Mouse (Mus musculus) E14TG2a.4 (cell line): Measurements from ENCODE around the gene Wfdc12.

Source experiments
- H3K27me3 ChIP-seq: 2 replicates; pipeline ENCODE4 v1.6.1; 2014; ENCODE audit warnings: low read length, control low read depth; ENCODE audit not compliant: insufficient read depth
- H3K36me3 ChIP-seq: 2 replicates; pipeline ENCODE4 v1.6.1; 2014; ENCODE audit warnings: low read length, control low read depth; ENCODE audit not compliant: insufficient read depth
- H3K4me1 ChIP-seq: replicated peaks from 2 replicates; pipeline ENCODE4 v1.6.1; 2014; ENCODE audit warnings: low read depth, low read length, control low read depth
- H3K4me3 ChIP-seq: replicated peaks from 2 replicates; pipeline ENCODE4 v1.5.1; 2014; ENCODE audit warnings: mild to moderate bottlenecking, low read length
- H3K9me3 ChIP-seq: 2 replicates; pipeline ENCODE4 v1.6.1; 2014; ENCODE audit warnings: low read length, control low read depth
- CTCF ChIP-seq: conservative IDR thresholded peaks from 2 replicates; pipeline ENCODE4 v1.5.1; 2014; ENCODE audit warnings: low read length
- NANOG ChIP-seq: IDR thresholded peaks from 2 replicates; pipeline ENCODE4 v1.6.1; 2014; ENCODE audit warnings: borderline replicate concordance, low read length, mixed read lengths
- POU5F1 ChIP-seq: IDR thresholded peaks from 2 replicates; pipeline ENCODE4 v1.6.1; 2014; ENCODE audit warnings: low read length, borderline replicate concordance

Gene Wfdc12

GRCm38 (mm10) chr2:164150086-164150760 lies 40.2 kb downstream of the Wfdc12 start:
- TF ChIP-seq POU5F1 = no peak
- TF ChIP-seq NANOG = no peak
- TF ChIP-seq CTCF = no peak
- Histone ChIP-seq H3K36me3 (peaks cover 75% of the 10 kb centered on the region), H3K4me1 (peaks cover 33% of the 10 kb centered on the region), H3K4me3 (no peak overlapping the region), H3K9me3 (no peaks in the 10 kb centered on the region), H3K27me3 (no peaks in the 10 kb centered on the region)

- no peaks in the 10 kb centered on the region for H3K27me3 ChIP-seq
- TF ChIP-seq NANOG (no peak), POU5F1 (no peak), CTCF (no peak)
- no peak overlapping the region for H3K4me3 ChIP-seq
- peaks cover 66% of the 10 kb centered on the region for H3K36me3 ChIP-seq
- peaks cover 36% of the 10 kb centered on the region for H3K4me1 ChIP-seq
- H3K9me3 ChIP-seq = no peaks in the 10 kb centered on the region
Measured at GRCm38 (mm10) chr2:164146556-164146955, 43.9 kb downstream of the Wfdc12 start.

- H3K4me3 ChIP-seq = no peak overlapping the region
- no peak for TF ChIP-seq CTCF
- TF ChIP-seq NANOG = no peak
- no peak for TF ChIP-seq POU5F1
- peaks cover 31% of the 10 kb centered on the region for H3K4me1 ChIP-seq
- H3K9me3 ChIP-seq = no peaks in the 10 kb centered on the region
- peaks cover 66% of the 10 kb centered on the region for H3K36me3 ChIP-seq
- H3K27me3 ChIP-seq = no peaks in the 10 kb centered on the region
Measured at GRCm38 (mm10) chr2:164144541-164144940, 45.9 kb downstream of the Wfdc12 start.

GRCm38 (mm10) chr2:164144025-164144424 lies 46.4 kb downstream of the Wfdc12 start:
- H3K9me3 ChIP-seq = no peaks in the 10 kb centered on the region

GRCm38 (mm10) chr2:164142021-164142420 lies 48.4 kb downstream of the Wfdc12 start:
- TF ChIP-seq NANOG (no peak), CTCF (no peak), POU5F1 (no peak)
- H3K36me3 ChIP-seq = peaks cover 64% of the 10 kb centered on the region
- H3K9me3 ChIP-seq = no peaks in the 10 kb centered on the region
- no peak overlapping the region for H3K4me3 ChIP-seq
- no peaks in the 10 kb centered on the region for H3K27me3 ChIP-seq
- H3K4me1 ChIP-seq = peaks cover 25% of the 10 kb centered on the region

More at GRCm38 (mm10) chr2:164144025-164144424, 46.4 kb downstream of the Wfdc12 start:
- H3K27me3 ChIP-seq = no peaks in the 10 kb centered on the region
- peaks cover 67% of the 10 kb centered on the region for H3K36me3 ChIP-seq
- peaks cover 26% of the 10 kb centered on the region for H3K4me1 ChIP-seq
- no peak overlapping the region for H3K4me3 ChIP-seq
- TF ChIP-seq POU5F1 = no peak
